Mouse (Mus musculus) hindbrain, embryonic 11.5 days (tissue): ENCODE results near the gene Maml3. TPM values are rescaled to one million over a fixed set of nuclear protein-coding genes. Genes with fewer than 3 reads are reported as not detected.

Source experiments
- ATAC-seq: fragments of 200-750 bp; cut with Nextera tagmentation; 2 replicates; pipeline ENCODE4 v1.8.0; 2017; ENCODE audit warnings: mild to moderate bottlenecking, moderate TSS enrichment, moderate library complexity; ENCODE audit not compliant: low FRiP score
- DNase-seq: peaks from one replicate; pipeline ENCODE4 v3.0.0-alpha.2; 2015; ENCODE audit warnings: low spot score
- H3K27ac ChIP-seq: fragments of 300-500 bp; sonication (generic); 2 replicates; pipeline ENCODE4 v1.5.1; 2014; ENCODE audit warnings: mild to moderate bottlenecking, low read depth, low read length
- H3K27me3 ChIP-seq: fragments of 300-500 bp; sonication (generic); 2 replicates; pipeline ENCODE4 v1.6.1; 2014; ENCODE audit warnings: mild to moderate bottlenecking, low read length, moderate library complexity, mixed read lengths; ENCODE audit not compliant: control insufficient read depth, insufficient read depth
- H3K36me3 ChIP-seq: fragments of 300-500 bp; sonication (generic); 2 replicates; pipeline ENCODE4 v1.6.1; 2014; ENCODE audit warnings: mild to moderate bottlenecking, low read length, moderate library complexity, mixed read lengths; ENCODE audit not compliant: control insufficient read depth, insufficient read depth
- H3K4me1 ChIP-seq: fragments of 300-500 bp; sonication (generic); replicated peaks from 2 replicates; pipeline ENCODE4 v1.6.1; 2014; ENCODE audit warnings: low read length, mixed read lengths; ENCODE audit not compliant: control insufficient read depth, insufficient read depth
- H3K4me2 ChIP-seq: fragments of 300-500 bp; sonication (generic); replicated peaks from 2 replicates; pipeline ENCODE4 v1.6.1; 2014; ENCODE audit warnings: mild to moderate bottlenecking, low read depth, low read length
- H3K4me3 ChIP-seq: fragments of 300-500 bp; sonication (generic); 2 replicates; pipeline ENCODE4 v1.5.1; 2014; ENCODE audit warnings: low read depth, low read length
- H3K9ac ChIP-seq: fragments of 300-500 bp; sonication (generic); 2 replicates; pipeline ENCODE4 v1.6.1; 2014; ENCODE audit warnings: low read depth, low read length
- H3K9me3 ChIP-seq: fragments of 300-500 bp; sonication (generic); 2 replicates; pipeline ENCODE4 v1.6.1; 2016; ENCODE audit warnings: low read length; ENCODE audit not compliant: control insufficient read depth
- WGBS: fragments of 180-500 bp; shearing (Covaris S2); extraction: QIAGEN DNeasy Blood & Tissue Kit; methylation state at CpG from one replicate; pipeline ENCODE4 v1.1.7; 2014; 5-methylcytosine and 5-hydroxymethylcytosine counted together
- polyA plus RNA-seq: library from polyadenylated mRNA; unstranded; fragments of >200 nt; fragmentation: Nextera tagmentation; extraction: Ambion mirVana; gene quantifications from 2 replicates; pipeline ENCODE4 v1.2.1, GENCODE M21; 2014

Gene Maml3
- polyA plus RNA-seq, 1 experiment from 2014 or later = 7.5 TPM

DNA sequence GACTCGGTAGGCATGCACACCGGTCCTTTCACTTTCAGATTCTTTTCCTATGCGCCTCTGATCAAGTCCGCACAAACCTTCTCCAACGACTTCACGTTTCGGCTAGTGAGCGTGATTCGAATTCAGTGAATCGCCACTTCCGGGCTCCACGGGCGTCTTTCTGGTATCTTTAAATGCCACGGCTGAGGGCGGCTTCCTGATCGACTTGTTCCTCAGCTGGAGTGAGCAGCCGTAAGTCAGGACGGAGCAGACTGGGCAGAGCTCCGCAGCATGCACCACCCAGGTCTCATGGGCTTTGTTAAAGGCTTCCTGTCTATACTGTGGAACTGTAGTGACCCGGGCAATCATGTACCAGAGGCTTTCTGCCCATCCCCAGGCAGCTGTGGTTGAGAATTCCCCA, 468.2 kb downstream of the Maml3 start:
- 89% methylated on average over 20 of the region's 20 CpGs for WGBS
- no peak for DNase-seq
- Histone ChIP-seq H3K4me1 (no peaks in the 10 kb centered on the region), H3K4me3 (no peak overlapping the region), H3K27me3 (no peaks in the 10 kb centered on the region), H3K36me3 (no peaks in the 10 kb centered on the region), H3K9me3 (no peaks in the 10 kb centered on the region), H3K27ac (no peak overlapping the region), H3K9ac (no peak overlapping the region), H3K4me2 (no peak overlapping the region)
- ATAC-seq = no peak

DNA sequence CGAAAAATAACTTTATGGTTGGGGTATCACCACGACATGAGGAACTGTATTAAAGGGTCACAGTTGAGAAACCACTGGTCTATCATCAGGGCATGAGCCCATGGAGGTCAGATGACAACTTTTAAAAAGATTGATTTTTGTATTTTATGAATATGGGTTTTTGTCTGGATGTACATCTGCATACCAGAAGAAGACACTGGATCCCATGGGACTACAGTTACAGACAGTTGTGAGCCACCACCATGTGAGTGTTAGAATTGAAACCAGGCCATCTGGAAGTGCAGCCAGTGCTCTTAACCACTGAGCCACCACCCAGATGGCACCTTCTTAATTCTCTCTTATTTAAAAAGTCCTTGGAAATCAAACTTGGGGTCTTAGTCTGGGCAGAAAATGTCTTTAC, 468.9 kb downstream of the Maml3 start:
- DNase-seq (no peak), ATAC-seq (no peak)
- H3K9me3 ChIP-seq = no peaks in the 10 kb centered on the region
- H3K27me3 ChIP-seq = no peaks in the 10 kb centered on the region
- no peak overlapping the region for H3K9ac ChIP-seq
- no peak overlapping the region for H3K4me2 ChIP-seq
- WGBS = 86% methylated on average over 2 of the region's 2 CpGs
- H3K4me3 ChIP-seq = no peak overlapping the region
- H3K27ac ChIP-seq = no peak overlapping the region
- H3K36me3 ChIP-seq = no peaks in the 10 kb centered on the region
- no peaks in the 10 kb centered on the region for H3K4me1 ChIP-seq

Other genes starting within 250 kb of the Maml3 start
- 3.8 and 4.0 TPM in 2 replicates for gene Foxo1, start 163.3 kb upstream of the Maml3 start, polyA plus RNA-seq